In the genomic region with DNA sequence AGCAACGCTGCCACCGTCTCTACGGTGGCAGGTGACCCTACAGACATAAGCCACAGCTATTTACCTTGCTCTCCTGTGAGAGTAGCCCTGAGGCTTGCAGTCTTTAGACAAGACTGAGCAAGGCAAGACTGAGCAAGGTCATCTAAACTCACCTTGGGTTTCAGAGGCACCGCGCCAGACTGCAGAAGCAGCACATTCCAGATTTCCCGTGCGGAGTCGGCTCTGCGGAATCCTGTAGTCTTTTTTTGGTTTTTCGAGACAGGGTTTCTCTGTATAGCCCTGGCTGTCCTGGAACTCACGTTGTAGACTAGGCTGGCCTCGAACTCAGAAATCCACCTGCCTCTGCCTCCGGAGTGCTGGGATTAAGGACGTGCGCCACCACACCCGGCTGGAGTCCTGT, we compare ENCODE assay signal across 8 mouse cellular contexts.
"Had no signal": no experiment of that assay in that cellular context is flagged by ENCODE, and none has a peak within 500 bp of the region (broad histone marks: within the 10 kb centered on the region; RNA-seq: fewer than 3 reads in every experiment).

No protein-coding gene starts in this region.

- H3K27me3 ChIP-seq: limb, embryonic 13.5 days had no signal

- H3K9ac ChIP-seq: limb, embryonic 13.5 days; liver, embryonic 14.5 days; midbrain, embryonic 13.5 days had no signal

- H3K9me3 ChIP-seq: limb, embryonic 13.5 days; midbrain, embryonic 13.5 days had no signal

- H3K4me2 ChIP-seq: limb, embryonic 13.5 days; midbrain, embryonic 13.5 days had no signal

- DNase-seq: lung, adult 18-20 months; thymus, postnatal 4 days had no signal

- H3K36me3 ChIP-seq: limb, embryonic 13.5 days; midbrain, embryonic 13.5 days had no signal

- ATAC-seq: midbrain, embryonic 13.5 days had no signal

- H3K4me3 ChIP-seq: layer of hippocampus, adult 2 months; limb, embryonic 13.5 days; midbrain, embryonic 13.5 days had no signal

- H3K27ac ChIP-seq: kidney, postnatal 0 days; layer of hippocampus, adult 2 months; limb, embryonic 13.5 days; liver, embryonic 14.5 days; midbrain, embryonic 13.5 days; stomach, postnatal 0 days had no signal

- H3K4me1 ChIP-seq: limb, embryonic 13.5 days had no signal
